Mouse (Mus musculus): ENCODE measurements around the gene Vps33a.

The Vps33a gene

GRCm38 (mm10) chr5:123572357-123573186 lies at the start of gene Vps33a:
TSS of gene Vps33a (minus strand) at chr5:123573038.
- peak; percentile 100 for DNase-seq (ENCODE audit: low spot score)

GRCm38 (mm10) chr5:123622421-123622820 lies 49.6 kb upstream of the Vps33a start:
- peak; percentile 62 for DNase-seq (ENCODE audit: low spot score)

DNA sequence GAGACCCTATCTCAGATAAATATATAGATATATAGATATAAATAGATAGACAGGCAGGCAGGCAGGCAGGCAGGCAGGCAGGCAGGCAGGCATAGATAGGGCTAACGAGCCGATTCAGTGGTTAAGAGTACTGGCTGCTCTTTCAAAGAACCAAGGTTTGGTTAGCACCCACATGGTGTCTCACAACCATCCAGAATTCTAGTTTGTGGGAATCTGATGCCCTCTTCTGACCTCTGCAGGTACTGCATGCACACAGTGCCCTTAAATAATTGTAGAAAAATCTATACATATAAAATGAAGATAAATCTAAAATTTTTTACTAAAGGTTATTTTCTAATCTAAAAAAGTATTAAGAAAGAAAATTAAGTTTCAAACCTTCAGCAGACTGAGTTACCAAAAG lies 45.7 kb upstream of the Vps33a start:
- no peak for DNase-seq (ENCODE audit: low spot score)

DNA sequence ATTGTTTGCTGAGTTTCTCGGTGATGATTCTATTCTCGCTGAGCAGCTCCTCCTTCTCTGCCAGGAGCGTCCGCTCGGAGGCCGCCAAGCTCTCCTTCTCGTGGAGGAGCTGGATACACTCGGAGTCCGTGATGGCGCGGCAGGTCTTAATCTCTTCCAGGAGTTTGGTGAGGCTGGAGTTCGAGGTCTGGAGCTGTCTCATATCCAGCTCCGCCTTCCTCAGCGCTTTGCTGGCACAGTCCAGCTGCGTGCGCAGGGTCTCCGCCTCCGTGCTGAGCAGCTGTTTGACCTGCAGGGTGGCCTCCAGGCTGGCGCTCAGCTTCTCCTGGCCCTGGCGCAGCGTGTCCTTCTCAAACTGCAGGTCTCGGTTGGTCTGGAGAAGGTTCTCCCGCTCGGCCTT lies 41.4 kb upstream of the Vps33a start:
- no peak for DNase-seq (ENCODE audit: low spot score)

- peak; percentile 86 for DNase-seq (ENCODE audit: low spot score)
Measured at GRCm38 (mm10) chr5:123609843-123610242, 37.0 kb upstream of the Vps33a start.

GRCm38 (mm10) chr5:123609416-123609815 lies 36.6 kb upstream of the Vps33a start:
- no peak for DNase-seq (ENCODE audit: low spot score)

DNA sequence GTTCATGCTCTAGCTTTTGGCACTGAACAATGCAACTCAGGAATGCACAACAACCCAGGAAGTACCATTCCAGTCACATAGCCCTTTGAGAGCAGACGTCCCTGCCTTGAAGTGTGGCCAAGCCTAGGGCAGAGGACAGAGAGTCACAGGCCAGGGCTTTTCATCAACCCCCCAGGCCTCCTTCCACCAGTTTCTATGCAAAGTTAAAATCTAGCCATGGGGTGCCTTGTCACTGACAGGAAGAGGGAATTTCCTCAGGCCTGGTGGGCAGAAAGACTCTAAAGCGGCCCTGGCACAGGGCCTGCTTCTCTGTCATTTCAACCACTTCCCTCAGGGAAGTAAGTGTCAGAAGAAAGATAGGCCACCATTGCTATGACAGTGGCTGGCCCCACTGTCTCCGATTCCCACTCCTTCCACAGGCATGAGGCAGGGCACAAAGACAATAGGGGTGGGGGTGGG lies 34.4 kb upstream of the Vps33a start:
- DNase-seq (ENCODE audit: low spot score) = no peak

GRCm38 (mm10) chr5:123603496-123603895 lies 30.7 kb upstream of the Vps33a start:
- DNase-seq (ENCODE audit: low spot score) = peak; percentile 21

- no peak for DNase-seq (ENCODE audit: low spot score)
Measured at GRCm38 (mm10) chr5:123602174-123602573, 29.3 kb upstream of the Vps33a start.

DNA sequence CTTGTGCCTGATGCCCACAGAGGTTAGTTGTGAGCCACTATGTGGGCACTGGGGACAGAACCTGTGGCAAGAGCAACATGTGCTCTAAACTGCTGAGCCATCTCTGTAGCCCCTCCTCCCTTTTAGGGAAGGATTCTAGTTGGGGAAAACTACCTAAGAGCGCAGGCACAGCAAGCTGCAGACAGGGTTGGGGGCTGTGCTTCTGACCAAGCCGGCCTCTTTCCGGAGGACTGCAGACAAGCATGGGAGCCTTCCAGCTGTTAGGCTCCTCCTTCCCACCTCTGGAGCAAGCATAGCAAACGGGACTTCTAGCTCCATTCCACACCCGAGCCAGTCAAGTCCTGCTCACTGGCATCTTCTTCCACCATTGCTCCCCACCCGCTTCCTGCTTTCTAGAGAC lies 26.5 kb upstream of the Vps33a start:
- DNase-seq (ENCODE audit: low spot score) = no peak

DNA sequence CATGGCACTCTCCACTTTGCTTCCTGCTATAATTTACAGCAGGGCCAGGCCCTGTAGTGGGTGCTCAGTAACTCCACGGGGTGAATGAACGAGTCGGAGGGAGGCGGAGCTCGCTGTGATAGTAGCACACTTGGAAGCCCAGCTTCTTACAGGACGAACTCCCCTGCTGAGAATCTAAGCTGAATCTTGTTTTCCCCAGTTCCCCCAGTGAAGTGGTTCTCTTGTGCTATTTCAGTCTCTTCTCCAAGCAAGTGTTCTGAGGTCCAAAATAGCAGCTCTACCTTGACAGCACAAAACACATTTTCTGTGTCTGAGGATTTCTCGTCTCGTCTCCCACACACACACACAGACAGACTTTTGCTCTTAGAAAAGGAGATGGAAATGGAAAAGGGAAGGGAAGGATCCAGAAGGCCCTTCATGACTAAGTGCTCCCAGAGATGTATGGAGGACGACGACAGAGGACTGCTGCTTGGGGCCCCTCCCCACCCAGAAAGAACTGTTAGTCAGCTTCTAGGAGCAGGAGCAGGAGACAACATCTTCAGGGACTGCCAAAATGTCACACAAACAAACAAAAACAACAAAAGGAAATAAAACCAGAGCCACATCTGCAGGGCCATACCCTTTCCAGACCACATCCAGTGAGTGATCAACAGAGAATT lies 20.9 kb upstream of the Vps33a start:
- DNase-seq (ENCODE audit: low spot score) = no peak

GRCm38 (mm10) chr5:123580043-123580442 lies 7.2 kb upstream of the Vps33a start:
- no peak for DNase-seq (ENCODE audit: low spot score)

DNA sequence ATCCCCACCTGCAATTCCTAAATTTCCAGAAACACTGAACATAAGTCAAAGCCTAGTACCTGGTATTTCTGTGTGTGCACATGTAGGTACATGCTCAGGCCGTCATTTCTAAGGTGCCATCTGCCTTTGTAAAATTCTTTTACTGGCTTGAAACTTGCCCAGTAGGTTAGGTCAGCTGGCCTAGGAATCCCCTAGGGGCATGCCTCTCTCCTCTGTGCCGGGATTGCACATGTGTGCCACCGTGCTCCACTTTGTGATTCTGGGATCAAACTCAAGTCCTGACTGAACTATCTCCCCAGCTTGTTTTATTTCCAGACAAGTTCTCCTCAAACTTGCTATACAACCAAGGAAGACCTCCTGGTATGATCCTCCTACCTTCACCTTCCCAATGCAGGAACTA lies 3.9 kb upstream of the Vps33a start:
- no peak for DNase-seq (ENCODE audit: low spot score)

- DNase-seq (ENCODE audit: low spot score) = no peak
Measured at GRCm38 (mm10) chr5:123573362-123573761, 524 bp upstream of the Vps33a start.

- DNase-seq (ENCODE audit: low spot score) = no peak
Measured at GRCm38 (mm10) chr5:123561128-123561527, 11.7 kb downstream of the Vps33a start.

DNA sequence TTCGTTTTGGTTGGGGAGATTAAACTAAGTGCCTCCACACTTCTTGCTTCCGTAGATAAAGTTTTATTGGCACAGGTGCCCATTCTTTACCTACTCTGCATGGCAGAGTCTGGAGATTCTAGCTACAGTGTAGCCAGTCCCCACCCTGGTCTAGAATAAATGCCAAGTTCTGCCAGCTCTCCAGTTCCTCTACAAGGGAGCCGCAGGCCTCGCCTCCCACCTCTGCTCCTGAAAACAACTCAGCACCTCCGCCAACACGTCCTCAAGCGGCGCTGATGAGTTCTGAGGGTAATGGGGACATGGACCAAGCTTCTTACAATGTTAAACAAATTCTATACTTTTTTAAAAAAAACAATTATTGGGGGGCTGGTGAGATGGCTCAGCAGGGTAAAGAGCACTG lies 13.2 kb downstream of the Vps33a start:
- DNase-seq (ENCODE audit: low spot score) = no peak

DNA sequence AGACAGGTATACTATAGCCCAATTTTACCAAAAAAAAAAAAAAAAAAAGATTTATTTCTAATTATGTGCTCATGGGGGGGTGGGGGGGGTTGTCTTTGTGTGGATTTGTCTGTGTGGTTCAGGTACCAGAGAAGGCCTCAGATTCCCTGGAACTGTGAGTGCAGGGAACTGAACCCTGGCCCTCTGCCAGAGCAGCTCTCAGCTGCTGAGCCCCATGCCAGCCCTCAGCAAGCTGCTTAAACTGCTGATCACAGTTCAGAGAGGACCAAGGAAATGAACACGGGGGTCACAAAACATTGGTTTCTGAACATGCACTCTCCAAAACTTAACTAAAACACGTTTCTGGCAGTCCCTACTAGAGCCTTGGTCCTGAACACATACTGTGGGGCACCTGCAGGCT lies 16.4 kb downstream of the Vps33a start:
- DNase-seq (ENCODE audit: low spot score) = no peak

- no peak for DNase-seq (ENCODE audit: low spot score)
Measured at GRCm38 (mm10) chr5:123555693-123556092, 17.1 kb downstream of the Vps33a start.

- no peak for DNase-seq (ENCODE audit: low spot score)
Measured at GRCm38 (mm10) chr5:123533801-123534200, 39.0 kb downstream of the Vps33a start.

DNA sequence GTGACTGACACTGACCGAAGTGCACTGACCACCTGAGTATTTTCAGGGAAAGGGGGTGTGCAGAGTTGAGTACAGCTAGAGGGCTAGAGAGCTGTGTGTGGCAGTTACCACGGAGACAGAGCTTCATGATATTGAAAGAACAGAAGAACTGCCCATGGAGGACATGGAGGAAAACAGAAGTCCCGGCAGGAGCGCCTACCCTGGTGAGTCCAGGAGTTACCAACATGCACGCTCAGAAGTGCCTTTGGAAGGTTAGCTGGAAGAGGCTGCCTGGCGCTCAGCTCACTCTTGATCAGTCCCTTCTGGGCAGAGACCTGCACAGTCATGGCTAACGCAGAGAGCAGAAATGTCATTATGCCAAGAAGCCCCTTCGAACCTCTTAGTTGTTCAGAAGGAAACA lies 42.8 kb downstream of the Vps33a start:
- no peak for DNase-seq (ENCODE audit: low spot score)

DNA sequence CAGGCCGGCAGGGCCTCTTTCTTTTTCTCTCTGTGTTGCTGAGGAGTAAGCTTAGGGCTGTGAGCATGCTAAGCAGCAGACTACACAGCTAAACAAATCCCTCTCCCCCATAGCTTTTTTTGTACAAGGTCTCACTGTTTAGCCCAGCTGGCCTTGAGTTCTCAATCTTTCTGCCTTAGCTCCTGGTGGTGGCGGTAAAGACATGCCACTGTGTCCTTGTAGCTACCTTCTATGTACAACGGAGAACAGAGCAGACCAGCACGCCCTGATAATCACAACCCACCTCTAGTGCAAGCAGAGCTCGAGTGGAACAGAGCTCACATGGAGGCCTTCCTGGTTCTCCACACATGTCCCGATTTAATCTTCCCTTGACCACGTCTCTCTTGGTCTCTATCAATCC lies 44.2 kb downstream of the Vps33a start:
- DNase-seq (ENCODE audit: low spot score) = no peak

DNA sequence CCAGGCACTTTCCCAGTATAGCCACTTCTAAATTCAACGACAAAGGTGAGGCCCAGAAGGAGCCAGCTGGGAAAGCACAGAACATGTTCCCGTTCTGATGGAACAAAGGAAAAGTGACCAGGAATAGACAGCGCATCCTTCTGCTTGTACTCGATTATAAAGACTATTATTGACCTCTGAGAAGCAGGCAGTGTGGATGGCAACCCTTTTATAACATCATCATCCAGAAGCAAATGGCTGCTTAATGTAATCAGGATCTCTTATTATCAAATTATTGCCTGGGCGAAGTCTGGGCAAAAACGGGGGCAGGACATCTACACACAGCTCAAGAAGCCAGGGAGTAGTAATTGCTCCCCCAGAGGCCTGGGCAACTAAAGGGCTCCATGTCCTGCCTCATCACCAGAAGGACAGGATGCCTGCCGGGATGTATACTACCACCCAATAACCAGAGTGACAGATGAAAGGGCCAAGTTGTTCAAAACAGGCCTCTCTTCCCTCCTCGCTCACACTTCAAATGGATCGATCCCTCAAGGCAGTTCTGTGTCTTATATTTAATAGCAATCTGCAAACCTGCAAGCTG lies 46.8 kb downstream of the Vps33a start:
- DNase-seq (ENCODE audit: low spot score) = no peak

- no peak for DNase-seq (ENCODE audit: low spot score)
Measured at GRCm38 (mm10) chr5:123525281-123525680, 47.6 kb downstream of the Vps33a start, which contains the start of gene Gm49027. TSS of gene Gm49027 (minus strand) at chr5:123525488.
